Mouse (Mus musculus): Measurements from ENCODE around the gene Cops7b.

DNA sequence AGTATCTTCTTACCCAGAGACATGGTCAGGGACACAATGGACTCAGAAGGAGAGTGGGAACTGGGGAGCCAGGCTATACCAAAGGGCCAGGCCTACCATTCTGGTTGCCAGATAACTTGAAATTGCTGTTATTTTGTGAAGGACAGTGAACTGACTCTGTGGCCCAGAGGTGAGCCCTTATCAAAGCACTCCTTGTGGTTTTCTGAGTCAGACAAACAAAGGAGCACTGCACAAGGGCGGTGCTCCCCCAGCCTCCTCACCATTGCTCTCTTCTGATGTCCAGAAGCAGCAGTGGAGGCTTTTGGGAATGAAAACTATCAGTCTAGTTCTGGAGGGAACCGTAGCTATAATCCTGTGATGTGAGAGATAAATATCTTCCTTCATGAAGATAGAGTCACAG lies 40.1 kb upstream of the Cops7b start:
- TF ChIP-seq POLR2A (IDR thresholded peaks at IDR 0.05; ENCODE audit: control insufficient read depth, extremely low read depth, insufficient read depth, low read length, poor library complexity) (no peak), CTCF (IDR thresholded peaks at IDR 0.05; ENCODE audit: borderline replicate concordance, control insufficient read depth, extremely low read depth, insufficient read depth, low read length, poor library complexity) (no peak)
